17 mouse cellular contexts compared by ENCODE assay signal in genomic region chr13:63544967-63545253, GRCm38 (mm10). TPM values are rescaled to one million over a fixed set of nuclear protein-coding genes. Genes with fewer than 3 reads are reported as not detected.
DNase-seq lines count a peak whose midpoint lies in the region; ATAC-seq and TF ChIP-seq lines count a peak whose summit lies in the region.
"Had no signal": no experiment of that assay in that cellular context is flagged by ENCODE, and none has a peak within 500 bp of the region (broad histone marks: within the 10 kb centered on the region; RNA-seq: fewer than 3 reads in every experiment).

No protein-coding gene starts in this region.

- peak overlapping the region; percentile 6; the same call in 1 of the 2 replicates for H3K4me3 ChIP-seq in heart, adult 2 months
- H3K4me3 ChIP-seq in liver, adult 2 months (ENCODE audit: insufficient read depth, low read depth, low read length): no peak overlapping the region
- no peak overlapping the region for H3K4me3 ChIP-seq in liver, embryonic 11.5 days (ENCODE audit: low read depth, low read length)
- no peak overlapping the region for H3K4me3 ChIP-seq in neural tube, embryonic 13.5 days
- H3K4me3 ChIP-seq: embryonic facial prominence, embryonic 15.5 days; heart, embryonic 12.5 days; limb, embryonic 15.5 days had no signal

- H3K4me2 ChIP-seq in liver, embryonic 11.5 days: no peak overlapping the region
- H3K4me2 ChIP-seq in neural tube, embryonic 13.5 days: 0 out of 2 replicates have a peak overlapping the region, but pooled peaks have one; percentile 10
- H3K4me2 ChIP-seq: embryonic facial prominence, embryonic 15.5 days; heart, embryonic 12.5 days; limb, embryonic 15.5 days had no signal

- ATAC-seq in liver, embryonic 11.5 days (replicated peaks; ENCODE audit: low FRiP score): no peak
- no peak for ATAC-seq in neural tube, embryonic 13.5 days (ENCODE audit: low read depth)

- peaks cover 7% of the 10 kb centered on the region for H3K4me1 ChIP-seq in heart, adult 2 months (ENCODE audit: control insufficient read depth, insufficient read depth, low read length)
- peaks cover 18% of the 10 kb centered on the region for H3K4me1 ChIP-seq in liver, adult 2 months (ENCODE audit: control insufficient read depth, insufficient read depth, low read length)
- H3K4me1 ChIP-seq in liver, embryonic 11.5 days (replicated peaks; ENCODE audit: control insufficient read depth, insufficient read depth, low read length): 0 out of 2 replicates have a peak, but pooled peaks cover 2% of the 10 kb centered on the region
- peaks cover 68% of the 10 kb centered on the region for H3K4me1 ChIP-seq in neural tube, embryonic 13.5 days (replicated peaks)

- no peak for DNase-seq in heart, adult 2 months
- DNase-seq in heart, adult 18-20 months: no peak
- peak; percentile 59 for DNase-seq in liver, adult 2 months (ENCODE audit: extremely low read depth, low read depth, low spot score)
- DNase-seq in liver, embryonic 11.5 days (ENCODE audit: low spot score): no peak
- DNase-seq in neural tube, embryonic 10.5 days (ENCODE audit: extremely low spot score, low spot score): no peak
- no peak for DNase-seq in thymus, postnatal 25 days
- no peak for DNase-seq in urinary bladder, postnatal 25 days (ENCODE audit: low spot score)
- DNase-seq: adrenal gland, postnatal 14 days; cerebellum, adult 8-10 months; gastrocnemius, postnatal 36 days; heart, postnatal 36 days; kidney, adult 11 months had no signal

- H3K27ac ChIP-seq in heart, adult 2 months: peak overlapping the region; percentile 66
- no peak overlapping the region for H3K27ac ChIP-seq in liver, adult 2 months (replicated peaks; ENCODE audit: insufficient read depth, low read depth, low read length)
- no peak overlapping the region for H3K27ac ChIP-seq in liver, embryonic 11.5 days (ENCODE audit: low read depth, low read length)
- H3K27ac ChIP-seq in neural tube, embryonic 13.5 days (replicated peaks): peak overlapping the region; percentile 50
- H3K27ac ChIP-seq: embryonic facial prominence, embryonic 15.5 days; limb, embryonic 15.5 days; macrophage had no signal

- peaks cover 12% of the 10 kb centered on the region for H3K36me3 ChIP-seq in heart, adult 2 months (ENCODE audit: control insufficient read depth, insufficient read depth, low read length)
- peaks cover 51% of the 10 kb centered on the region for H3K36me3 ChIP-seq in liver, adult 2 months (ENCODE audit: control insufficient read depth, insufficient read depth, low read length)
- H3K36me3 ChIP-seq in liver, embryonic 11.5 days (ENCODE audit: control insufficient read depth, insufficient read depth, low read length): peaks cover 30% of the 10 kb centered on the region
- peaks cover 46% of the 10 kb centered on the region for H3K36me3 ChIP-seq in neural tube, embryonic 13.5 days

- no peak for TF ChIP-seq POLR2A in heart, adult 2 months (IDR thresholded peaks at IDR 0.05; ENCODE audit: insufficient read depth, low read depth, low read length)
- no peak for TF ChIP-seq POLR2A in liver, adult 2 months (IDR thresholded peaks at IDR 0.05; ENCODE audit: extremely low read depth, insufficient read depth, low read length)

- WGBS in heart, adult 2 months: 39% methylated on average over 5 of the region's 5 CpGs
- 4% methylated on average over 5 of the region's 5 CpGs for WGBS in liver, adult 2 months
- WGBS in liver, embryonic 11.5 days: 69% methylated on average over 5 of the region's 5 CpGs
- WGBS in neural tube, embryonic 13.5 days: 31% methylated on average over 5 of the region's 5 CpGs

- TF ChIP-seq CTCF in heart, adult 2 months (IDR thresholded peaks at IDR 0.05): no peak
- TF ChIP-seq CTCF in liver, adult 2 months (IDR thresholded peaks at IDR 0.05; ENCODE audit: low read depth, low read length): no peak

- H3K9me3 ChIP-seq in liver, embryonic 11.5 days (ENCODE audit: control insufficient read depth, low read length): no peaks in the 10 kb centered on the region
- no peaks in the 10 kb centered on the region for H3K9me3 ChIP-seq in neural tube, embryonic 13.5 days
- H3K9me3 ChIP-seq: embryonic facial prominence, embryonic 15.5 days; heart, embryonic 12.5 days; limb, embryonic 15.5 days had no signal

- no peak overlapping the region for H3K9ac ChIP-seq in heart, adult 2 months (ENCODE audit: low read depth, low read length)
- H3K9ac ChIP-seq in liver, adult 2 months (ENCODE audit: low read depth, low read length): no peak overlapping the region
- no peak overlapping the region for H3K9ac ChIP-seq in liver, embryonic 11.5 days (ENCODE audit: low read depth, low read length)
- no peak overlapping the region for H3K9ac ChIP-seq in neural tube, embryonic 13.5 days
- H3K9ac ChIP-seq: embryonic facial prominence, embryonic 15.5 days; heart, embryonic 12.5 days; limb, embryonic 15.5 days had no signal

- intact Hi-C loops in heart, adult 2 months (cut with DNase I): no loop called here

- TF ChIP-seq EP300 in heart, adult 2 months (IDR thresholded peaks at IDR 0.05; ENCODE audit: insufficient read depth, low read depth, low read length): no peak

- no peaks in the 10 kb centered on the region; the same call in 1 of the 2 replicates for H3K79me2 ChIP-seq in heart, adult 2 months (replicated peaks; ENCODE audit: control insufficient read depth, insufficient read depth, low read length)
- H3K79me2 ChIP-seq in liver, adult 2 months (ENCODE audit: control insufficient read depth, insufficient read depth, low read length): peaks cover 10% of the 10 kb centered on the region

- no peaks in the 10 kb centered on the region for H3K27me3 ChIP-seq in heart, adult 2 months (ENCODE audit: control insufficient read depth, insufficient read depth, low read length)
- H3K27me3 ChIP-seq in liver, adult 2 months (ENCODE audit: control insufficient read depth, insufficient read depth, low read length): no peaks in the 10 kb centered on the region
- no peaks in the 10 kb centered on the region for H3K27me3 ChIP-seq in liver, embryonic 11.5 days (replicated peaks; ENCODE audit: control insufficient read depth, insufficient read depth, low read length)
- H3K27me3 ChIP-seq in neural tube, embryonic 13.5 days: no peaks in the 10 kb centered on the region
- H3K27me3 ChIP-seq: embryonic facial prominence, embryonic 15.5 days; heart, embryonic 12.5 days; limb, embryonic 15.5 days had no signal

RNA-seq across cellular contexts. Expression of gene Ptch1, which starts 28.5 kb away (rescaled TPM):
- total RNA-seq in heart, adult 2 months (2021): 10 to 100 TPM in 1 of 2 experiments, 1 to 10 TPM in 1; 9.3 to 16.4 TPM
- polyA plus RNA-seq in heart, adult 2 months (2012; rRNA removed): 6.7 and 9.2 TPM in 2 replicates
- 10 to 100 TPM in 1 of 2 experiments, 1 to 10 TPM in 1; 9.8 to 10.1 TPM for total RNA-seq in heart, adult 18-20 months (2021)
- 7.5 and 14.5 TPM in 2 replicates for total RNA-seq in liver, adult 2 months (2014; rRNA removed)
- polyA plus RNA-seq in liver, adult 2 months (2012; rRNA removed): 9.3 and 10.5 TPM in 2 replicates
- polyA plus RNA-seq in liver, embryonic 11.5 days (2014; fragmentation: Nextera tagmentation; extraction: Ambion mirVana): 14.0 and 15.0 TPM in 2 replicates
- 19.2 and 22.1 TPM in 2 replicates for polyA plus RNA-seq in neural tube, embryonic 13.5 days (2015; fragmentation: Nextera tagmentation; extraction: Ambion mirVana)

RNA-seq across cellular contexts. Expression of gene Fancc, which starts 47.8 kb away (rescaled TPM):
- 1 to 10 TPM; 3.3 to 3.7 TPM for total RNA-seq in heart, adult 2 months (2021)
- polyA plus RNA-seq in heart, adult 2 months (2012; rRNA removed): 3.6 and 4.1 TPM in 2 replicates
- total RNA-seq in heart, adult 18-20 months (2021): 1 to 10 TPM; 3.8 to 5.0 TPM
- total RNA-seq in liver, adult 2 months (2014; rRNA removed): 4.6 and 6.1 TPM in 2 replicates
- polyA plus RNA-seq in liver, adult 2 months (2012; rRNA removed): 3.4 and 4.0 TPM in 2 replicates
- 16.0 and 18.9 TPM in 2 replicates for polyA plus RNA-seq in liver, embryonic 11.5 days (2014; fragmentation: Nextera tagmentation; extraction: Ambion mirVana)
- 15.3 and 20.6 TPM in 2 replicates for polyA plus RNA-seq in neural tube, embryonic 13.5 days (2015; fragmentation: Nextera tagmentation; extraction: Ambion mirVana)

Comparison
In these comparisons a context has a peak if more than half of its experiments do, and no peak if none do; other contexts are left out.
1. H3K27ac ChIP-seq: peak in heart, adult 2 months (single experiment) and neural tube, embryonic 13.5 days (single experiment); none in liver, adult 2 months (single experiment) and liver, embryonic 11.5 days (single experiment).